Mouse (Mus musculus) left cerebral cortex, postnatal 25 days (tissue): ENCODE measurements around the gene Lcn2. TPM values are rescaled to one million over a fixed set of nuclear protein-coding genes. Genes with fewer than 3 reads are reported as not detected.

Experiments
- DNase-seq, 2 experiments: peaks; one replicate each; pipeline ENCODE4 v3.0.0; 2022; ENCODE audit warnings: low spot score in 2 of 2, mixed read lengths in 1 of 2
- intact Hi-C: fragments of 180-260 bp; cut with DNase I; formaldehyde crosslinking; loops from one replicate; pipeline ENCODE4 v1.15.1; 2025
- total RNA-seq, 2 experiments: library from RNA; stranded (reverse); gene quantifications; 2 replicates each; pipeline ENCODE4 v1.2.3; 2021

Lcn2 gene
- total RNA-seq, 2 experiments from 2014 or later: 0.76 to 0.85 TPM

DNA sequence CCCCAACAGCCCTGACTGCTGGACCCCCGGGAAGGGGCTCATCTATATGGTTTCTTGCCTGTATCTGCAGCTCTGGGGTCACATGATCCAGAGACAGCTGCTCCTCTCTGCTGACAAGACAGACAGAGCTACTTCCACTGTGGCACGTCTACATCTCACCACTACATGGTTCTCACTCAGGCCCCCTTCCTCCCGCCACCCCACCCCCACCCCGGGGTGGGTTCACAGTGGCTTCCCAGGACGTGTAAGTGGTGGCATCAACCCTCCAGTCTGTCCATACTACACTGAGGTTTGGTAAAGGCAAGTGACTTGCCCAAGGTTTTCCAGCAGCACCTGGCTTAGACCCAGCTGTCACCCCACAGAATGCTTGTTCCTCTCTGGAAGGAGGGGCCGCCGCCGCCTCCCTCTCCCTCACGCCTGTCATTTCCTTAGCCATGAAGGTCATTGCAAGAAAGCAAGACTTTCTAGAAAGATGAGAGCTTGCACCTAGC, 36.5 kb downstream of the Lcn2 start:
- intact Hi-C loops: no loop called here
- DNase-seq: peak in 1 of 2 experiments; percentile 73

GRCm38 (mm10) chr2:32350471-32351051, 37.5 kb downstream of the Lcn2 start:
- intact Hi-C loops: no loop called here
- DNase-seq: no peak

DNA sequence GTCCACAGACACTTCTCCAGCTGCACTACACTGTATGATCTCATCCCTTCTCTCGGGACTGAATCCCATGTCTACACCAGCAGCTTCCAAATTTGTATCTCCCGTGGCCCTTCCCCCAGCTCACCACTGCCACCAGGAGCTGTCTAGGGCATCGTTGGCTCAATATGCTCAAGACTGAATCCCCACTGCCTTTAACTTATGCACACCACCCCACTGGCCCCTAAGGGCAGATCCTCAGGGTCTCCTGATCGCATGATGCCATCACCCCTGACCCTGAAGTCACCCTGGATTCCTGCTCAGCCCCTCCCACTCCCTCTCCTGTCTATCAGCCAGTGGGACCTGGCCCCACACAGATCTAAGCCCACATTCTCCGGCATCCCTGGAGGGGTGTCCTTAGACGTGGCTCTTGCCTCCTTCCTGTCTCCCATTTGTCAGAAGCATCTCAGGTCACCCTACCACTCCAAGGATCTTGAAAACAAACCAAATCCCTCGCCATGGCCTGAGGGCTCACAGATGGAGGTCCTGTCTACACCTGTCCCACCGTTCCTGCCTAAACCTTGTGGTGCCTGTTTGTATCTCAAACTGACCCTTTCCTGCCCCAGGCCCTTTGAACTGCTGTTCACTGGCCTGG, 38.3 kb downstream of the Lcn2 start:
- intact Hi-C loops: no loop called here
- peak; percentile 56 to 86 for DNase-seq

DNA sequence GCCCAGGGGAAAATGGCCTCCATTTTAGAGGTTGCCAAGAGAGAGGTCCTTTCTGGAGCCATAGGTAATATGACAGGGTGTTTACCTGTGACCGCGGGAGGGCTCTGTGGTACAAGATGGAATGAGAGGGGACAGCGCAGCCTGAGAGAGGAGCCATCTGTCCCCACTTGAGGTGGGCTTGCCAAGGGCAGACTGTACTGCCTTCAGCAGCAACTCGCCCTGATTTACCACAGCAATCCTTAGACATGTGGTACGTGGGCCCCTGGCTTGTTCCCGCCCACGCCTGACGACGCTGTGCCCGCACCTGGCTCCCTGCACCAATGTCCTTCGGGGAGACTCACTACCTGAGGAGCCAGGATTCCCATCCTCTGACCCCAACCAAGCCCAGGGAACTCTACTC, 39.7 kb downstream of the Lcn2 start:
- peak; percentile 57 to 84 for DNase-seq
- intact Hi-C loops: no loop called here

DNA sequence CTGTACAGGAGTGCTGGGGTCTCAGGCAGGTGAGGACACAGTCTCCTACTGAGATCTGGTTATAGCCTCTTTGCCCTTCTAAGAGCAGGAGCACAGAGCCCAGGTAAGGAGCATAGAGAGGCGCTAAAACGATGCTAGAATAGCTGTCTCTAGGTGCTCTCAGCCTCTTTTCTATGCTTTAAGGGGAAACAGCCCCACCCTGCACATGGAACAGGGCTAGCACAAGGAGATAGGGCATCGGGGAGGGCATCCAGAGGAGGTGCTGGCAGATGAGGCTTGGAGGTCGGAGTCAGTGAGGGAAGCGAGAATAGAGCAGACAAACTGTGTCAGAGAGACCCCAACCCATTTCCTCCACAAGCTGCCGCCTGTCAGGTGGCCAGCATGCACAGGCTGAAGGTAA, 41.0 kb downstream of the Lcn2 start:
- intact Hi-C loops: no loop called here
- DNase-seq: no peak

- intact Hi-C loops: no loop called here
- no peak for DNase-seq
Observed at GRCm38 (mm10) chr2:32344598-32345321, 43.3 kb downstream of the Lcn2 start.

GRCm38 (mm10) chr2:32344056-32344455, 44.0 kb downstream of the Lcn2 start:
- intact Hi-C loops: no loop called here
- peak; percentile 43 to 85 for DNase-seq

- DNase-seq: no peak
- intact Hi-C loops: no loop called here
Observed at GRCm38 (mm10) chr2:32343351-32343671, 44.7 kb downstream of the Lcn2 start.

DNA sequence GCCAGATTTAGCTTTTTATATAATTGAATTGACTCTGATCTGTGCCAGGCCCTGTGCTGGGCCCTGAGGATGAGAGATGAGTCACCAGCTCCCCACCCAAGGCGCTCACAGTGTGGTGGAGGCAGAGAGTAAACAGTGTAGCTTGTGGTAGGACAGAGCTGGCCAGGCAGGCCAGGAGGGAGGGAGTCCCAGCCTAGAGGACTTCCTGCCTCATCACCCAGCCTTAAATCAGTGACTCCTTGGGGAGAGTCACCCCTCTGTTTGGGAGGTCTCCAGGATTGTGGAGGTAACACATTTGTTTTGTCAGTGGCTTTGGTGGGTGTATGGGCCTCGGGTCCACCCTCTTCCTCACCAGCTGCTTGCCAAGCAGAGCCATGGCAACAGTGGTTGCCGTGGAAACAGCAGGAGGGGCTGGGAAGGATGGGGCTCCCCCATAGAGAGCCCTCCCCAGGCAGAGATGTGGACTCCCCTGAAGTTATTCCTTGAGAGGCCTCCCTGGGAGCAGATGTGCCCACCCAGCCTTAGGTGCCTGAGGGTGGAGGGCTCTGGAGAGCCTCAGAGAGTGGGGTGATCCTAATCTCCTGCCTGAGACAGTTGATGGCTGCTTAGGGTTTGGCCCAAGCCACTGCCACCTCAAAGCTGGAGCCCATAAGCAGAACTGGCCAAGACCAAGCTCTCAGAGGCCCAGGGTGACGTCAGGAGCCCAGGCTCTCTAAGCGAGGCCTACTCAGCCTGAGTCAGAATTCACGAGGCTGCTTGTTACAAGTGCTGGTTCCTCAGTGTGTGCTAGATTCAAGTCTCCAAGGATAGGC, 45.3 kb downstream of the Lcn2 start:
- peak; percentile 78 to 95 for DNase-seq
- intact Hi-C loops: no loop called here

DNA sequence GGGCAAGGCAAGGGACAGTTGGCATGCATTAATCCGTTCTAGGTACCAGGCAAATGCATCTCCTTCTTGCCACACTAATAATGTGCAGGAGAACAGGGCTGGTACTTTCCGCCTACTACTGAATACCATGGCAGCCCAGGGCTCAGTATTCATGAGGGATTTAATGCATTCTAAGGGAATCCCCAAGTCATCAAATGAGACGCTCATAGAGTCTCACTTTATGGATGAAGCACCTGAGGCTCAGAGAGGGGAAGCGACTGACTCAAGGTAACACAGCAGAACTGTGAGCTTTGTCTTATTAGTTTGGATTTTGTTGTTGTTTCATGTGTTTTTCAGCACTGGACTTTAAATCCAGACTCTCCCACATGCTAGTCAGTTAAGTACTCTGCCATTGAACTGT, 46.0 kb downstream of the Lcn2 start:
- intact Hi-C loops: no loop called here

GRCm38 (mm10) chr2:32341634-32341939, 46.5 kb downstream of the Lcn2 start:
- DNase-seq: no peak
- intact Hi-C loops: no loop called here

More for the DNA sequence above, 46.0 kb downstream of the Lcn2 start:
- DNase-seq: no peak

GRCm38 (mm10) chr2:32340836-32341633, 47.0 kb downstream of the Lcn2 start:
- DNase-seq: peak; percentile 54 to 91

GRCm38 (mm10) chr2:32339912-32340642, 48.0 kb downstream of the Lcn2 start:
- DNase-seq: no peak
- intact Hi-C loops: no loop called here

More at GRCm38 (mm10) chr2:32340836-32341633, 47.0 kb downstream of the Lcn2 start:
- intact Hi-C loops: no loop called here

GRCm38 (mm10) chr2:32335888-32336287, 52.2 kb downstream of the Lcn2 start:
- intact Hi-C loops: no loop called here
- no peak for DNase-seq

Other genes with a start within 250 kb of the Lcn2 start
- 100 to 1,000 TPM; 240 TPM for gene Prrc2b, start 237.2 kb downstream of the Lcn2 start, total RNA-seq
- gene Pomt1, start 151.7 kb downstream of the Lcn2 start, total RNA-seq: 10 to 100 TPM; 21.4 to 24.4 TPM
- 10 to 100 TPM; 51.6 to 55.8 TPM for gene Uck1, start 128.1 kb downstream of the Lcn2 start, total RNA-seq
- 10 to 100 TPM; 82.6 to 82.8 TPM for gene Golga2, start 100.9 kb downstream of the Lcn2 start, total RNA-seq
- gene Swi5, start 100.2 kb downstream of the Lcn2 start, total RNA-seq: 100 to 1,000 TPM; 213 to 214 TPM
- gene Ciz1, start 35.9 kb downstream of the Lcn2 start, total RNA-seq: 10 to 100 TPM; 67.5 to 73.1 TPM
- gene Dnm1, start 34.9 kb downstream of the Lcn2 start, total RNA-seq: 1,000 to 10,000 TPM; 1,197 to 1,302 TPM
- 100 to 1,000 TPM; 375 to 446 TPM for gene 1110008P14Rik, start 6.3 kb downstream of the Lcn2 start, total RNA-seq
- 10 to 100 TPM; 44.4 to 50.3 TPM for gene Ptges2, start 7.6 kb upstream of the Lcn2 start, total RNA-seq
- gene Naif1, start 62.2 kb upstream of the Lcn2 start, total RNA-seq: 1 to 10 TPM; 4.2 TPM
- 10 to 100 TPM; 59.0 to 64.8 TPM for gene Slc25a25, start 63.2 kb upstream of the Lcn2 start, total RNA-seq
- gene Fam102a, start 147.1 kb upstream of the Lcn2 start, total RNA-seq: 10 to 100 TPM; 52.2 to 57.8 TPM
- gene Dpm2, start 182.6 kb upstream of the Lcn2 start, total RNA-seq: 10 to 100 TPM; 76.1 to 81.8 TPM
- gene Pip5kl1, start 186.5 kb upstream of the Lcn2 start, total RNA-seq: 1 to 10 TPM; 7.5 to 8.3 TPM
- gene 9430097D07Rik, start 187.4 kb upstream of the Lcn2 start, total RNA-seq: under 1 TPM; 0.80 to 0.94 TPM
- gene St6galnac4, start 198.8 kb upstream of the Lcn2 start, total RNA-seq: 10 to 100 TPM; 40.1 to 41.1 TPM
- gene St6galnac6, start 211.5 kb upstream of the Lcn2 start, total RNA-seq: 100 to 1,000 TPM; 112 to 117 TPM
- 100 to 1,000 TPM; 157 to 159 TPM for gene Ak1, start 233.5 kb upstream of the Lcn2 start, total RNA-seq